Mouse (Mus musculus): ENCODE data around the gene Glrp1.

DNA sequence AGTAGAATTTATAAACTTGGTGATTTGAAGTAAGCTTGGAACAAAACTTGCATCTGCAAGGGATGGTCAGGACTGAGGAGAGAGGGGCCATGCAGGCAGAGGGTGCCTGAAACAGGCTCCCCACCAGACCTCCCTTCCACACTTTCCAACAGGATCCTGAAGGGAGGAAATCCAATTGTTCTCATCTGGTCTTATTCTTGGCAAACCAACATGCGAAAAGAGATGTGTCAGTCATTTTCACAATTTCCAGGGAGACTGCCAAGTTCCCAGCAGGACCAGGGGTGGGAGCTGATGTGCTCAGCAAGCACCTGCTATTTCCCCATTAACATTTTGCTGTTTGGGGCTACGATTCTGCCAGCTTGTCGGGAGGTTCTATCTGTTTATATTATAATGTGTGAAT, 30.0 kb upstream of the Glrp1 start:
- TF ChIP-seq EP300 (optimal IDR thresholded peaks at IDR 0.05) = no peak
- TF ChIP-seq CTCF (IDR thresholded peaks at IDR 0.05; ENCODE audit: low read depth) = no peak
